Mouse (Mus musculus) heart, embryonic 14.5 days (tissue): Measurements from ENCODE around the gene Rel. TPM values are rescaled to one million over a fixed set of nuclear protein-coding genes. Genes with fewer than 3 reads are reported as not detected.

Experiments
- ATAC-seq: fragments of 200-750 bp; cut with Nextera tagmentation; 2 replicates; pipeline ENCODE4 v1.8.0; 2017; ENCODE audit warnings: low read depth, moderate TSS enrichment; ENCODE audit not compliant: insufficient number of reproducible peaks, insufficient read depth, low FRiP score
- H3K27ac ChIP-seq, 2 experiments: fragments of 200-500 bp in 1 of 2; fragments of 300-500 bp in 1 of 2; sonication (generic) in 1 of 2; replicated peaks in 1 of 2; 2 replicates each; pipeline ENCODE4 v1.5.1; 2012 to 2014; ENCODE audit warnings: low read depth in 2 of 2, low read length in 2 of 2, control low read depth in 1 of 2, mild to moderate bottlenecking in 1 of 2, mixed read lengths in 1 of 2; ENCODE audit not compliant: control insufficient read depth in 1 of 2, insufficient read depth in 1 of 2
- H3K27me3 ChIP-seq: fragments of 300-500 bp; sonication (generic); 2 replicates; pipeline ENCODE4 v1.6.1; 2014; ENCODE audit warnings: mild to moderate bottlenecking, low read length, control low read depth; ENCODE audit not compliant: control insufficient read depth, insufficient read depth
- H3K36me3 ChIP-seq: fragments of 300-500 bp; sonication (generic); 2 replicates; pipeline ENCODE4 v1.6.1; 2014; ENCODE audit warnings: mild to moderate bottlenecking, control low read depth, low read length, mixed read lengths; ENCODE audit not compliant: control insufficient read depth, insufficient read depth
- H3K4me1 ChIP-seq, 2 experiments: fragments of 200-500 bp in 1 of 2; fragments of 300-500 bp in 1 of 2; sonication (generic) in 1 of 2; 2 replicates each; pipeline ENCODE4 v1.6.1; 2012 to 2014; ENCODE audit warnings: low read length in 2 of 2, control low read depth in 1 of 2, mixed read lengths in 1 of 2; ENCODE audit not compliant: control insufficient read depth in 2 of 2, insufficient read depth in 2 of 2
- H3K4me2 ChIP-seq: fragments of 300-500 bp; sonication (generic); 2 replicates; pipeline ENCODE4 v1.6.1; 2014; ENCODE audit warnings: mild to moderate bottlenecking, low read length
- H3K4me3 ChIP-seq, 2 experiments: fragments of 200-500 bp in 1 of 2; fragments of 300-500 bp in 1 of 2; sonication (generic) in 1 of 2; 2 replicates each; pipeline ENCODE4 v1.5.1; 2012 to 2014; ENCODE audit warnings: low read length in 2 of 2, mild to moderate bottlenecking in 2 of 2, control low read depth in 1 of 2, low read depth in 1 of 2, moderate library complexity in 1 of 2; ENCODE audit not compliant: control insufficient read depth in 1 of 2, insufficient read depth in 1 of 2
- H3K9ac ChIP-seq: fragments of 300-500 bp; sonication (generic); 2 replicates; pipeline ENCODE4 v1.6.1; 2014; ENCODE audit warnings: mild to moderate bottlenecking, low read length
- H3K9me3 ChIP-seq: fragments of 300-500 bp; sonication (generic); 2 replicates; pipeline ENCODE4 v1.6.1; 2016; ENCODE audit warnings: low read length, control low read depth; ENCODE audit not compliant: control insufficient read depth
- WGBS: fragments of 180-500 bp; shearing (Covaris S2); extraction: QIAGEN DNeasy Blood & Tissue Kit; methylation state at CpG from one replicate; pipeline ENCODE4 v1.1.7; 2014; 5-methylcytosine and 5-hydroxymethylcytosine counted together
- polyA plus RNA-seq: library from polyadenylated mRNA; unstranded; fragments of >200 nt; fragmentation: Nextera tagmentation; extraction: Ambion mirVana; gene quantifications from 2 replicates; pipeline ENCODE4 v1.2.1, GENCODE M21; 2014

Gene Rel
- polyA plus RNA-seq, 1 experiment from 2014 or later: 1.9 TPM

DNA sequence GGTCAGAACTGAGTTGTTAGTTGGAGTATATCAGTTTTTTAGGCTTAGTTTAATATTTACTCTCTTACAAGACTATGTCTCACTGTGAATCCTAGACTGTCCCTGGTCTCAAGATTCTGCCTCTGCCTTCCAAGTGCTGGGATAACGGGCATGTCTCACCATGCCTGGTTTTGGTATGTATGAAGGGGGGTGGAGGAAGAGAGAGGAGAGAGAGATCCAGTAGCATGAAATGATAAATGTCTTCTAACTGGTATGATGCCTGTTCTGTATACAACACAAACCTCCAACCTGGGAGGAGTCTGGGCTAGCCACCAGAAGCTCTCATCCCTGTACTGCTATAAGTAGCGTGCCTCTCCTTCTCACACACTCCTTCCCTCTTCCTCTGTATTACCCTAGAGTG is 44.3 kb downstream of the Rel start:
- 86% methylated on average over 2 of the region's 2 CpGs for WGBS
- Histone ChIP-seq H3K27ac (no peak overlapping the region), H3K36me3 (peaks cover 79% of the 10 kb centered on the region), H3K4me1 (no peaks in the 10 kb centered on the region), H3K4me3 (no peak overlapping the region), H3K4me2 (no peak overlapping the region), H3K27me3 (no peaks in the 10 kb centered on the region), H3K9ac (no peak overlapping the region), H3K9me3 (no peaks in the 10 kb centered on the region)
- ATAC-seq: no peak

DNA sequence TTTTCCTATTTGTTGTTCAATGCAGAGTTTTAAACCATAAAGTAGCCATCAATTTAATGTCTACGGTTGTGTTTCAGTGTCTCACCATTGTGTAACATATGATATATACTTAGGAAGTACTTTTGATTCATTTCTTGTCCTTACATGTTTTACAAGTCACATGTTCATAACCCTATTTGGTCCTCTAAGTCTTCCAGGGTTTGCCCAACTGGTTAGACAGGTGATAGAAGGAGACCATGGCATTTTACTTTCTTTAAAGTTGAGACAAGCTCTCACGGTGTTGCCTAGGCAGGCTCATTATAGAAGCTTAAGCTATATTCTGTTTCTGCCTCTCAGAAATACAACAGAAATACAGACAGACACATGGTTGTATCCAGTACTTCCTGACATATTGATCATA is 44.9 kb downstream of the Rel start:
- Histone ChIP-seq H3K4me3 (no peak overlapping the region), H3K27ac (no peak overlapping the region), H3K9me3 (no peaks in the 10 kb centered on the region), H3K4me1 (no peaks in the 10 kb centered on the region), H3K9ac (no peak overlapping the region), H3K36me3 (peaks cover 79% of the 10 kb centered on the region), H3K27me3 (no peaks in the 10 kb centered on the region), H3K4me2 (no peak overlapping the region)
- ATAC-seq: no peak
- WGBS: 86% methylated on average over 2 of the region's 2 CpGs

DNA sequence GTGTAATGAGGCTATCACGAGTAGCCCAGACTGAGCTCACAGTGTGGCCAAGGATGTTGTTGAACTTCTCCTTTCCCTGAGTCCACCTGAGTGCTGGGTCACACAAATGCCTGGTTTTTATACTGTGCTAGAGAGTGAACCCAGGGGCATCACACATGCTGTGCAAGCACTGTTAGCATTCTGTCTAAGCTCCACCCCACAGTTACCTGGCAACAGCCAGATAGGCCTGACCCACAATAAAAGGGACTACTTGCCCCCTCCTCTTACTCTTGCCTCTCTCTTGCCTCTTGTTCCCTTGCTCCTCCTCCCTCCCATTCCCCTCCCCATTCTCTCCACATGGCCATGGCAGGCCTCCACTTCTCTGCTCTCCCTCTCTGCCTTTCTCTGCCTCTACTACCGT is 48.4 kb downstream of the Rel start:
- no peak for ATAC-seq
- H3K9me3 ChIP-seq: no peaks in the 10 kb centered on the region
- WGBS: 79% methylated on average over 2 of the region's 2 CpGs
- no peak overlapping the region for H3K9ac ChIP-seq
- peaks cover 86% of the 10 kb centered on the region for H3K36me3 ChIP-seq
- no peak overlapping the region for H3K27ac ChIP-seq
- H3K27me3 ChIP-seq: no peaks in the 10 kb centered on the region
- no peak overlapping the region for H3K4me3 ChIP-seq
- no peak overlapping the region for H3K4me2 ChIP-seq
- H3K4me1 ChIP-seq: no peaks in the 10 kb centered on the region

DNA sequence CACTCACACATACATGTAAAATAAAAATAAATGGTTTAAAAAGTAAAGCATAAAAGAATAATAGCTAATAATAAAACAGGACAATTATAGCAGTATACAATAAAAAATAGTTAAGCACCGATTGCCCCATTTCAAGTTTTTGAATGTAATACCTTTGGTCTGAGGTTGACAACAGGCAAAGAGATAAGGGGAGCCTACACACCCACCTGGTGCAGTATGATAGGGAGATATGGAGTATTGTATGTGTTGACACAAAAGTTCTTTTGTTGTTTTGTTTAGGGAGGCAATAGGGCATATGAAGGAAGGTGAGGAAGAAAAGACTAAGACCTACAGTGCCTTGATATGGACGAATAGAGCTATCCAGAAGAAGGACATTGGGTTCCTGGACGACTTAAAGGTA is 50.9 kb downstream of the Rel start:
- no peak for ATAC-seq
- Histone ChIP-seq H3K27ac (no peak overlapping the region), H3K9ac (no peak overlapping the region), H3K4me2 (no peak overlapping the region), H3K27me3 (no peaks in the 10 kb centered on the region), H3K9me3 (no peaks in the 10 kb centered on the region), H3K36me3 (peaks cover 81% of the 10 kb centered on the region), H3K4me3 (no peak overlapping the region), H3K4me1 (no peaks in the 10 kb centered on the region)
- 77% methylated on average over 3 of the region's 3 CpGs for WGBS

DNA sequence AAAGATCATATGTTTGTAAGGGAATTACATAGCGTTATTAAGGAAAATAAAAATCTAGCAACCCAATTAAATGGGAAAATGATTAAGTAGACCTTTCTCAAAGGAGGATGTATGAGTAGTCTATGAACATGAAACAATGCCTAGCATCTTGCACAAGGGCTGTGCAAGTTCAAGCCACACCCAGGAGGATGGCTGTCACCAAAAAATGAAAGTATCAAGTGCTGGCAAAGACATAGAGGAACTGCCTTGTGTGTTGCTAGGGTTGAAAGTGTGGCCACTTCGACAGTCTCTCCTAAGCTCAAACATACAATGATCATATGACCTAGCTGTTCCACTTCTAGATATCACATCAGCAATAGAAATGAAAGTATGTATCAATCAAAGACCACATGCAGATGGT is 51.9 kb downstream of the Rel start:
- WGBS: 91% methylated on average over 2 of the region's 2 CpGs
- H3K27me3 ChIP-seq: no peaks in the 10 kb centered on the region
- H3K4me2 ChIP-seq: no peak overlapping the region
- H3K9ac ChIP-seq: no peak overlapping the region
- H3K4me1 ChIP-seq: no peaks in the 10 kb centered on the region
- H3K36me3 ChIP-seq: peaks cover 84% of the 10 kb centered on the region
- no peak overlapping the region for H3K27ac ChIP-seq
- H3K4me3 ChIP-seq: no peak overlapping the region
- H3K9me3 ChIP-seq: no peaks in the 10 kb centered on the region
- no peak for ATAC-seq

DNA sequence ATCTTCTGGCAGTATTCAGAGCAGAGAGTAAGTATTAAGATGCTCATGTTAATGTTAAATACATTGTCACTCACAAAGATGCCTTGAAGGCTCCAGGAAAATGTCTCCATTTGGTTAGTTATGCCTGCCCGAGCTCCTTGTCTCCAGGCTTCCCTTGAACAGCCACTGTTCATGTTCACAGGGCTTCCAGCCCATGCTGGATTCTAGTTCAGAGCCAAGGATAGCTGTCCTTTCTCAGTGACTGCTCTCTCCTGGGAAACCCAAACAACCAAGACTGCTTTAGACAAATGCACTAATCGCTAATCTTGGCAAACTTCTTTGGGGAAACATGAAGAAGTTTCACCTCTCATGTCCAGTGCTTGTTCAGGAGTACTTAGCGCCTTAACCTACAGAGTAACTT is 58.5 kb downstream of the Rel start:
- Histone ChIP-seq H3K27me3 (no peaks in the 10 kb centered on the region), H3K4me3 (no peak overlapping the region), H3K27ac (no peak overlapping the region), H3K36me3 (peaks cover 86% of the 10 kb centered on the region), H3K4me1 (no peaks in the 10 kb centered on the region), H3K4me2 (no peak overlapping the region), H3K9ac (no peak overlapping the region), H3K9me3 (no peaks in the 10 kb centered on the region)
- ATAC-seq: no peak
- 92% methylated on average over 3 of the region's 3 CpGs for WGBS

DNA sequence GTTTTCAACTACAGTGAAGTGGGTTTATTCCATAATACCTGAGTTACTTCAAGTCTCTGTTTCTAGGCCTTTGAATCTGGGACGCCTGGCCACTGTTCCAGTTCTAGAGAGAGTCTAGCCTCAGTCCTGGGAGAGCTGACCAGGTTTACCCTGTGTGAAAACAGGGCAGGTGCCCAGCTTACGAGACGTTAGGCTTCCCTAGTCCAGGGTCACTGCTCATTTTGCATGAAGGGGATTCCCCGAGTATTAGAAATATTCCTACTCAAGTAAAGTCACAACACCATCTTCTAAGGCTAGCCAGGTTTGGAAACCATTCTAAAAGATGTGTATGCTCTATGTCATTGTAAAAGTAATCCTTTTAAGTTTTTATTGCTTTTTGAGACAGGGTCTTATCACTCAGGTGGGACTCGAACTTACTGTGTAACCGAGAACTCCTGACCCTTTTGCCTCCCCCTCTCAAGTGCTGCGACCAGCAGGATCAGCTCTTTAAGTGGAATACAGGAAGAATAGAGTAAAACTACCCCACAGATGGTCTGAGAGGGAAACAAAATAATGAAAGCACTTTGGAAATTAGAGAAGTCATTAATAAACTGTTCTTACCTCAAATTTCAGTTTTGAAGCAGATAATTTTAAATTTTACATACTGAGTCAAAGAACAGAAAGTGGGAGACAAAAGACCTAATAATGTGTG is 66.0 kb downstream of the Rel start:
- 80% methylated on average over 7 of the region's 7 CpGs for WGBS
- no peak for ATAC-seq

DNA sequence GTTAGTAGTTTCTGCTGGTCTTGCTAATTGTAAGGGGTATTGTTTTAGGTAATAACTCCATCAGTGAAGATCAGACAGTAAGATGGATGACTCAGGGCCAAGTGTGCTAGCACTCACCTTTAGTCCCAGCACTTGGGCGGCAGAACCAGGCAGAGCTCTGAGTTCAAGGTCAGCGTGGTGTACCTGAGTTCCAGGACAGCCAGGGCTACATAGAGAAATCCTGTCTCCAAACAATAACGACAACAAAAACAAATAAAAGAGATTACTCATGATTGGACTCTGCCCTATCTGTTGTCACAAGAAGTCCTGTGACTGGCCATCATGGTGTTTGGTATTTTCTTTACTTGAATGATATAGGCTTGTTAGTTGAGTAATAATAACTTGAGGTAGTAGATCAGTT is 68.9 kb downstream of the Rel start:
- no peak for ATAC-seq
- 91% methylated on average over 3 of the region's 3 CpGs for WGBS
- Histone ChIP-seq H3K9ac (no peak overlapping the region), H3K9me3 (no peaks in the 10 kb centered on the region), H3K4me1 (no peaks in the 10 kb centered on the region), H3K36me3 (peaks cover 9% of the 10 kb centered on the region), H3K4me3 (no peak overlapping the region), H3K4me2 (no peak overlapping the region), H3K27me3 (no peaks in the 10 kb centered on the region), H3K27ac (no peak overlapping the region)

More for the DNA sequence above, 66.0 kb downstream of the Rel start:
- no peak overlapping the region for H3K4me2 ChIP-seq
- H3K9ac ChIP-seq: no peak overlapping the region
- H3K9me3 ChIP-seq: no peaks in the 10 kb centered on the region
- H3K27ac ChIP-seq: no peak overlapping the region
- H3K27me3 ChIP-seq: no peaks in the 10 kb centered on the region
- peaks cover 31% of the 10 kb centered on the region for H3K36me3 ChIP-seq
- H3K4me3 ChIP-seq: no peak overlapping the region
- no peaks in the 10 kb centered on the region for H3K4me1 ChIP-seq
